Mouse (Mus musculus) testis, postnatal 10 days (tissue): ENCODE measurements around the gene C1qtnf2.

Experiments
- DNase-seq: peaks from one replicate; pipeline ENCODE4 v3.0.0; 2021; ENCODE audit warnings: low spot score

Gene C1qtnf2

GRCm38 (mm10) chr11:43483122-43483792, 9.2 kb downstream of the C1qtnf2 start:
- DNase-seq: no peak

- DNase-seq: no peak
Measured at GRCm38 (mm10) chr11:43484057-43484456, 10.0 kb downstream of the C1qtnf2 start.

DNA sequence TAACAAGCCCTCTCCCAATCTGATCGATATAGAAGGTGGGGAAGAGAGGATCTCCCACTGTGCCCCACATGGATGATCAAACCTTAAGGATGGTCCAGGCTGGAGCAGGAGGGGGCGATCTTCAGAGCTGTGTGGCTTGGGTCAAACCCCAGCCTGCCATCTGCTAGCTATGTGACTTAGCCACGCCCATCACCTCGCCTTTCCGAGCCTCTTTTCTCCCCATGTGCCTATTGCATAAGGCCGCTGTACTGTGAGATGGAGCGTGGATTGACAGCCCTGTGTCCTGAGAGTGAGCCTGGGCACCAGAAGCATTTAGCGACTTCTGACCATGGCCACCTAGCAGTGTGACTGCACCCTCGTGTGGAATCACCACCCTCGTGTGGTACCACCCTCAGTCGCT, 10.6 kb downstream of the C1qtnf2 start:
- DNase-seq: no peak

DNA sequence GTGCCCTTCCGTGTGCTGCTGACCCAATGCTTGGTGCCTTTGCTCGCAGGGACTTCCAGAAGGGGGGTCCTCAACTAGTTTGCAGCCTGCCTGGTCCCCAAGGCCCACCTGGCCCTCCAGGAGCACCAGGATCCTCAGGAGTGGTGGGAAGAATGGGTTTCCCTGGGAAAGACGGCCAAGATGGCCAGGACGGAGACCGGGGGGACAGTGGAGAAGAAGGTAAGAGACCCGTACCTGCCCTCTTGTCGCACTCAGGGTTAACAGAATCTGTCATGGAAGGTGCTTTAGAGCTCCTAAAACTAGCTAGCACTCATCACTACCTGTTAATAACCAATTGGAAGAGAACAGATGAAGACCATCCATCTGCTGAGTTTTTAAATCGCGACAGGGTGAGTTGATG, 11.8 kb downstream of the C1qtnf2 start:
- no peak for DNase-seq

DNA sequence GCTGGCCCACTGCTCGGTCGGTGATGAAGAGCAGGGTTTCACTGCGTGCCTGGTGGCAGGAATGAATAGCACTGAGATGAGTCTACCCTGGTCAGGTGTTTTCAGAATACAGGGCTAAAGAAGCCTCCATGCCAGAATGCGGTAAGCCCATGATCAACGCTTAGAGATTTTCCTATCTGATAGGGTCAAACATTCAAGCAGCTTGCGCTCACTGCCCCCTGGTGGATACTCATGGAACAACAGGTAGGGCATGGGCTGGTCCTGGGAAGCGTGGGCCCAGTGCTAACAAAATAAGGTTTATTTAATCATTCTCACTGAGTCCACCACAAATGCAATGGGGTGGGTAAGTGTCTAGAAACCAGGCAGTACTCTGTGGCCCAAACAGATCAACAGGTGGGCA, 18.6 kb downstream of the C1qtnf2 start:
- DNase-seq: peak; percentile 90

DNA sequence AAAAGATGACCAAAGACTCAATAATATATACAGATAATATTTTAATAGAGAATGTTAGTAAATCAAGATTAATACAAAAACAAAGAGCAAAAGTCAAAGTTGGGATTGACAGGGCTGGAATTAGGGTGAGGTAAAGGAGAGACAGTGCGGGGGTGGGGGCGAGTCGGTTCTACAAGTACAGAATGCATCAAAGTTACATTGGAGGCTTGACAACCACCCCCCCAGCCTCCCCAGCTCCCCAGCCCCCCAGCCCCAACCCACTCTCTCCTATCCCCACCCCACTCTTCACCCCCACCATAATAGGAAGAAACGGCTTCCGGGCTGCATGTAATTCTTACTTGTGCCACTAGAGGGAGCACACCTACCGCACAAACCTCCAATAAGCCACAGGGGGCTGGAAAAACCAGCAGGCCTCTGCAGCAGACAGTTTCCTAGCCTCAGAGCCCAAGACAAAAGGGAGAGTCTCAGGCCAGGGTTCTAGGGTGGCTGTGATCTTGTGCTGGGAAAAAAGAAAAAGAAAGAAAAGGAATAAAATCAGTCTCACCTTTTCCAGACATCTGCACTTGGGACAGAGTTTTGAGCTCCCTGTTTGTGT, 19.8 kb downstream of the C1qtnf2 start:
- DNase-seq: peak; percentile 84

DNA sequence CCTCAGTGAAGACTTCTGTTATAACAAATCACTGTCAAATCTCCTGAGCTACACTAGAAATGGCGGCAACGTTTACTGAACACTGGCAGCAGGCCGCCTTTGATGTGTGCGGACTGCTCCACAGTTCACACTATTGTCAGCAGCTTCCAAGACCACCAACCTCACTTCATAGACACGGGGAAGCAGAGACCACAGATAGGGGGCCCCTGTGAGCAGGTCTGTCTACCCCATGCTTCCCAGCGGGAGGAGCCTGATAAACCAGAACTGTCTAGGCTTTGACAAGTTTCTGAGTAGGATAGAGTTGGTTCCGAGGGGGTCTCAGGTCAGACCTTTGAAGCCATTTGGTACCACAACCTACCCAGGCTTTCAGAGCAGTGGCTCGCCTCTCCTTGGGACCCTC, 21.0 kb downstream of the C1qtnf2 start:
- DNase-seq: no peak

DNA sequence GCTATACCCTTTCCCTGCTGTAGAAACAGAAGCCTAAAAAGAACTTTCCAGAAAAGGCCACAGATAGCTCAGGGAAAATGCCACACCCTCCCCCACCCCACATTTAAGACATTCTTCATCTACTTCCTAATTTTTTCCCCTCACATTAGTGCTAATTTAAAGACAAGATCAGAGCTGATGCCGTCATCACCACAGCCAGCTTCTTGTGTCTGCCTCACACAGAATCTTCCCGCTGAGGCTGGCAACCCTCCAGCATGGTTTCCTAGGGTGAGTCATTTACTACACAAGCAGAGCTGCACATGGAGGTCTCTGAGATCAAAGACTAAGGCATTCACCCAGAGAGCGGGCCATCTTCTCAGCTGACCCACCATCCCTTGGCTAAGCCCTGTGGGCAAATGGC, 21.5 kb downstream of the C1qtnf2 start:
- DNase-seq: peak; percentile 67

- no peak for DNase-seq
Measured at GRCm38 (mm10) chr11:43501256-43501655, 27.2 kb downstream of the C1qtnf2 start.

GRCm38 (mm10) chr11:43505188-43505587, 31.1 kb downstream of the C1qtnf2 start:
- DNase-seq: no peak

DNA sequence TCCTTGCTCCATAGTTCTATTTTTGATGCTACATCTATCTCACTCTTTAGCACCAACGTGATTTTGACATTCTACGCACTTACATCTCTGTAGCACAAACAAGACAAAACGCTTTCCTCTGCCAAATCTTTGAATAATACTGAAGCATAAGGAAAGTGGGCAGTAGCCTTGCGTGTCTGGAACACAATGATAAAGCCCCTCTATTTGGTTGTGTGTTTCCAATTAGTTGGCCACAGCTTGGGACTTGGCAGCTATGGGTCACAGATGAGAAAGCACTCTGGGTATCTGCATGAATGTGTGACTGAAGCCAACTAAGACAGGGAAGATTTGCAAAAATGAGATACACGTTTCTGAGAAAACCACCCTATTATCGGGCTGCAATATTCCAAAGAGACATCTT, 33.9 kb downstream of the C1qtnf2 start:
- no peak for DNase-seq

DNA sequence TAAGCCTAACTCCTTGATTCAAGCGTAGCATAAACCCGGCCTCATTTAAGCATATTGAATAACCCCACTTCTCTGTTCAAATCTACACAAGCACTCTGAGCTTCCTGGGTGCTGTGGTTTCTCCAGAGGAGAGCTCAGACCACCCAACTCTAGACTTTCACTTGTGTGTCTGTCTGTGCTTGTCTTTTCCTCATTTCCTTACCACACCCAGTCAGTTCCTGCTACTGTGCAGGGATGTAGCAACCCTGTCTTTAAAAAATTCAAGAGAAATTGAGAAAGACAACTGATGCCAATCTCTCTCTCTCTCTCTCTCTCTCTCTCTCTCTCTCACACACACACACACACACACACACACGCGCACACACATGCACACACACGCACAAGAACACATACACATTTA, 35.8 kb downstream of the C1qtnf2 start:
- no peak for DNase-seq

DNA sequence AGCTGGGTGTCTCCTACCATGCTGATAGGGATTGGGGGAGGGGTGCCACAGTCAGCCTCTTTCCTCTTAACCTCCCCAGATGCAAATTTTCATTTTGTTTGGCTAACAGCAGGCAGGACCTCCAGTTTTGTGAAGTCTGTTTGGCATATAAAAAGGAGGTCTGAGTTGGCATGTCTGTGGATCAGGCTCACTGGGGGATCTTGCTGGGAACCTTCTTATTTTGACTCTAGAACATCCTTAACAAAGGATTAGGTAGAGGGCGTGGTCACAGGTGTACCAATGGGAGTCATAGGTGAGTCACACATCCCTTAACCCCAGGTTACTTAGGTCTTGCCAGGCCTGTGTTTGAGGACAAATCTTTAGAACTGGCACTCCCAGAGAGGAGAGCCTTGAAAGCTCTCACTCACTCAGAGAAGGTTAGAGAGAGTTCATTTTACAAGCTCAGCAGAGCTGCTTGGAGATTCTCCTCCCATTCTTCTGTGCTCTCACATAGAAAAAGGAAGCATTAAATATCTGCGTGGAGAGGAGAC, 38.6 kb downstream of the C1qtnf2 start:
- no peak for DNase-seq

DNA sequence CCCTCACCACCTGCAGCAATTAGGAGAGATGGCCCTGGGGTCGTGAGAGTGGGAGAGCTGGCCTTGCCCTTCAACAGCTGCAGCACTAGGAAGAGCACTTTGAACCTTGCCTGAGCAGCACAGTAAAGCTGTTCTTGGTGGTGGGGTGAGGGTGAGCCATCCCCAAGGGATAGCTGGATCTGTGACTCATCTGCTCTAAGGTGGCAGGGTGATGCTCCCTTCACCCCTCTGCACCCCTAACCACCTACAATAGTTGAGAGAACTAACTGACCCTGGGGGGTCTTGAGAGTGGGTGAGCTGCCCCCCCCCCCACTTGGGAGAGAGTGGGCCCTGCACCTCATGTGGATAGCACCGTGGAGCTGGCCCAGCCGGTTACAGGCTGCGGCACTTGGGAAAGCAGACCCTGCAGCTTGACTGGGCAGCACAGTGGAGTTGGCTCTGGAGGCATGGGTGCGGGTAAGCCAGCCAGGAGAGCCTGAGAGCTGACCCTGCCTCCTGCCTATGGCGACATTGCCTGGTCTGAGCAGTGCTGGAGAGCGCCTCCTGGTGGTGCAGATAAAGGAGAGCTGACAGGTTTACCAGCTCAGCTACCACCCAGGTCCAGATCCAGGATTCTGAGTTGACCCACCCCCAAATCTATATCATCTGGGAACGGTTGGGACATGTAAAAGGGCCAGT, 42.4 kb downstream of the C1qtnf2 start:
- DNase-seq: peak; percentile 69

DNA sequence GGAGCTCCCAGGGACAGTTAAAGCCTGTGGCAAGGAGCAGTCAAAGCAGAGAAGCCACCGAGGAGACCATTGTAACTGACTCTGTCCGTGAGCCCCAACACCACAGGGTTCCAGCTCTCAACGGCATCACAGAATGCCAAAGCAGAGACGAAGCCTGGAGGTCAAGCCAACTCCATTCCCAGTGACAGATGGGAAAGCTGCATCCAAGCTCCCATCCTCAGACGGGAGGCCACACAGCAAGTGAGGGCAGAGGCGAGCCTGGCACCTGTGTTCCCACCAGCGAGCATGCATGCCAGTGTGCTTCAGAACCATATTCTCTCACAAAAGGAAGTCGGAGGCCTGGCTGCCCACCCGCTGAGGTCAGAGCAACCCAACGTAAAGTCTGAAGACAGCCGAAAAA, 43.6 kb downstream of the C1qtnf2 start:
- DNase-seq: no peak

DNA sequence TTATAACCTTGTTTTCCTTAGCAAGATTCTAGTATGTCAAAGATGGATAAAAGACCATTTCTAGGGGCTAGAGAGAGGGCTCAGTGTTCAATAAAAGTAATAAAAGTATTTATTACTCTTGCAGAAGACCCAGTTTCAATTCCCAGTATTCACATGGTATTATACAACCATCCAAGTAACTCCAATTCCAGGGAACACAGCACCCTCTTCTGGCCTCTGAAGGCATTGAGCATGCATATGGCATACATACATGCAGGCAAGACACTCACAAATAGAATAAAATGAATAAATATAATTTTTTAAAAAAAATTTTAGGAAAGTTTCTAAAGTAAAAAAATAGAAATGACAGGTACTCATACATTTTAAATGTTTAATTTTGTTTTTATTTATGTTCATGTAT, 44.0 kb downstream of the C1qtnf2 start:
- DNase-seq: no peak

DNA sequence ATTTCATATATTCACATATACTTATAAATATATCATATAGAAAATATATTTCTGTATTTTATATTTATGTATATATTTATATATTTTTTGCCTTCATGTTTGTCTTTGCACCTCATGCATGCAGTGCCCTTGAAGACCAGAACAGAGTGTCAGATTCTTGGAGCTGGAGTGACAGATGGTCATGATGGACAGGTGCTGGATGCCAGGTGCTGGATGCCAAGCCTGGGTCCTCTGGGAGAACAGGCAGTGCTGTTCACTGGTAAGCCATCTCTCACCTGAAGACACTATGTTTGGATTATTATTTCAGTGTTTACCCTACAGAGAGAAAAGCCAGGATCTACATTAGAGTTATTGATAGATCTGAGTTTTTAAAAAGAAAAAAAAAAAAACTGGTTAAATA, 44.7 kb downstream of the C1qtnf2 start:
- DNase-seq: no peak

- no peak for DNase-seq
Measured at GRCm38 (mm10) chr11:43520521-43520920, 46.4 kb downstream of the C1qtnf2 start.

DNA sequence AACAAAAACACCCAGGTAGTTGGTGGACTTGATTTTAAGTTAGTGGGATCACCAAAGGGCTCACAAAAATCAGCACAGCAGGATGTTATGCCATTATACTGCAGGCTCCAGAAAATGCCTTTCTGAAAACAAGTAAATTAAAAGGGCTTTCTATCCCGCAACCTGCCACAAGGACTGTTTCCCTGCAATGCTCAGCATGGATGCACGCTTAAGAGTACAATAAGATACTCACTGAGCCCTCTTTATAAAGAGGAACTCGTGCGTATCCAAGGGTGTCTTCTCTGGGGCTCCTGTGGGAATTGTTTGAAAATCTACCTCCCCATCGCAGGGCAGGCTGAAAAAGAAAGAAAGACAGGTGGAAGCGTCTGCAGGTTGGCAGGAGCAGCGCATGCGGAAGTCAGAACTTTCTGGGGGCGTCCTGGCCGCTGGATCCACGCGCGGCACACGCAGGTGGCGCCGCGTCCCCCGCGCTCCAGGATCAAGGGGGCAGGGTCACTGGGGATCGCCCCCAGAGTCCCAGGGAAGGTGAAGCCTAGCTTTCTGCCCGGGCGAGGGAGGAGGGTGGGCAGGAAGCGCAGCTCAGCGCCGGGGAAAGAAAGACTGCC, 54.1 kb downstream of the C1qtnf2 start:
- no peak for DNase-seq

- peak; percentile 79 for DNase-seq
Measured at GRCm38 (mm10) chr11:43528683-43529499, 54.8 kb downstream of the C1qtnf2 start, which contains the start of gene Ccnjl. Gene Ccnjl (plus strand): TSS chr11:43528784.

DNA sequence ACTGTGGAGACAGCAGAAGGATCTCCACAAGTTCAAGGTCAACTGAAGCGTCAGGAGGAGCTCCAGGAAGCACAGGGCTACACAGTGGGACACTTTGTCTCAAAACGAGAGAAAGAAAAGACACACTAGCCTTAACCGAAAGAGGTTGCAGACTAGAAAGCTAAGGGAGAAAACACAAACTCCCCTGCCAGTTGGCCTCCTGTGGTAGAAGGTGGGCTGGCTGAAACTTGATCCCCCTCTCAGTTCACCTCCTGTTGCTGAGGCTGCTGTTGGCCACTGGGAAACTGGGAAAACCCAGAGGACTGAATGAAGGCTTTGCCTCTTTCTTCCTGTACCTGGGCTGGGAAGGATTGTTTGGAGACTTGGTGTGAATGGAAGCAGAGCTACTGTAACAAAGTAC, 56.0 kb downstream of the C1qtnf2 start:
- DNase-seq: no peak

- no peak for DNase-seq
Measured at GRCm38 (mm10) chr11:43531619-43532018, 57.5 kb downstream of the C1qtnf2 start.
